Mouse (Mus musculus): Measurements from ENCODE around the gene D1Ertd622e. TPM values are rescaled to one million over a fixed set of nuclear protein-coding genes. Genes with fewer than 3 reads are reported as not detected.

Gene D1Ertd622e
- total RNA-seq (2021): 1 to 10 TPM; 6.9 to 7.4 TPM

GRCm38 (mm10) chr1:97661406-97662241 is at the start of gene D1Ertd622e:
D1Ertd622e (minus strand) TSS chr1:97662074.
- intact Hi-C loops (cut with DNase I): loop anchor here (5.0 kb wide), 1 partner anchor 111 kb away; the partner anchor contains the start of genes Gin1 and Ppip5k2
- peak; percentile 81 to 84 for DNase-seq

GRCm38 (mm10) chr1:97710520-97710919 is 48.6 kb upstream of the D1Ertd622e start:
- no peak for DNase-seq
- intact Hi-C loops (cut with DNase I): no loop called here

- DNase-seq: no peak
- intact Hi-C loops (cut with DNase I): no loop called here
These were observed 43.5 kb upstream of the D1Ertd622e start for GRCm38 (mm10) chr1:97705389-97705788.

GRCm38 (mm10) chr1:97704646-97705045 is 42.8 kb upstream of the D1Ertd622e start:
- DNase-seq: no peak

GRCm38 (mm10) chr1:97698956-97699570 is 37.2 kb upstream of the D1Ertd622e start:
- intact Hi-C loops (cut with DNase I): loop anchor here (10.0 kb wide), 1 partner anchor 854 kb away; no protein-coding TSS in a partner anchor
- peak; percentile 37 to 38 for DNase-seq

More at GRCm38 (mm10) chr1:97704646-97705045, 42.8 kb upstream of the D1Ertd622e start:
- intact Hi-C loops (cut with DNase I): no loop called here

GRCm38 (mm10) chr1:97697273-97697672 is 35.4 kb upstream of the D1Ertd622e start:
- no peak for DNase-seq
- intact Hi-C loops (cut with DNase I): loop anchor here (10.0 kb wide), 1 partner anchor 852 kb away; no protein-coding TSS in a partner anchor

- intact Hi-C loops (cut with DNase I): loop anchor here (5.0 to 10.0 kb wide), 2 partner anchors 657 to 849 kb away; no protein-coding TSS in a partner anchor
- no peak for DNase-seq
These were observed 32.0 kb upstream of the D1Ertd622e start for GRCm38 (mm10) chr1:97693825-97694224.

- peak; percentile 47 to 63 for DNase-seq
- intact Hi-C loops (cut with DNase I): loop anchor here (5.0 kb wide), 1 partner anchor 191 kb away; no protein-coding TSS in a partner anchor
These were observed 26.9 kb upstream of the D1Ertd622e start for GRCm38 (mm10) chr1:97688756-97689155.

- intact Hi-C loops (cut with DNase I): no loop called here
These were observed 14.8 kb upstream of the D1Ertd622e start for GRCm38 (mm10) chr1:97676526-97677177.

GRCm38 (mm10) chr1:97676115-97676514 is 14.2 kb upstream of the D1Ertd622e start:
- DNase-seq: no peak
- intact Hi-C loops (cut with DNase I): no loop called here

More at GRCm38 (mm10) chr1:97676526-97677177, 14.8 kb upstream of the D1Ertd622e start:
- DNase-seq: no peak

- intact Hi-C loops (cut with DNase I): no loop called here
- DNase-seq: no peak
These were observed 11.0 kb upstream of the D1Ertd622e start for GRCm38 (mm10) chr1:97672849-97673248.

- intact Hi-C loops (cut with DNase I): no loop called here
- DNase-seq: no peak
These were observed 5.4 kb upstream of the D1Ertd622e start for GRCm38 (mm10) chr1:97667288-97667687.

GRCm38 (mm10) chr1:97662324-97662723 is 450 bp upstream of the D1Ertd622e start:
- intact Hi-C loops (cut with DNase I): loop anchor here (5.0 kb wide), 1 partner anchor 110 kb away; the partner anchor contains the start of genes Gin1 and Ppip5k2

GRCm38 (mm10) chr1:97660687-97661405 is 1.0 kb downstream of the D1Ertd622e start:
- intact Hi-C loops (cut with DNase I): loop anchor here (5.0 kb wide), 1 partner anchor 111 kb away; the partner anchor contains the start of genes Gin1 and Ppip5k2
- DNase-seq: peak; percentile 75

More at GRCm38 (mm10) chr1:97662324-97662723, 450 bp upstream of the D1Ertd622e start:
- DNase-seq: peak in 1 of 2 experiments; percentile 15

GRCm38 (mm10) chr1:97659405-97659804 is 2.5 kb downstream of the D1Ertd622e start:
- intact Hi-C loops (cut with DNase I): no loop called here
- DNase-seq: no peak

- intact Hi-C loops (cut with DNase I): no loop called here
- DNase-seq: no peak
These were observed 4.1 kb downstream of the D1Ertd622e start for GRCm38 (mm10) chr1:97657786-97658185.

- no peak for DNase-seq
- intact Hi-C loops (cut with DNase I): no loop called here
These were observed 4.7 kb downstream of the D1Ertd622e start for GRCm38 (mm10) chr1:97657201-97657600.

GRCm38 (mm10) chr1:97654397-97654975 is 7.4 kb downstream of the D1Ertd622e start:
- DNase-seq: no peak
- intact Hi-C loops (cut with DNase I): no loop called here

GRCm38 (mm10) chr1:97650553-97651123 is 11.2 kb downstream of the D1Ertd622e start:
- no peak for DNase-seq
- intact Hi-C loops (cut with DNase I): no loop called here
